Mouse (Mus musculus): ENCODE results near the gene Arhgef28.

DNA sequence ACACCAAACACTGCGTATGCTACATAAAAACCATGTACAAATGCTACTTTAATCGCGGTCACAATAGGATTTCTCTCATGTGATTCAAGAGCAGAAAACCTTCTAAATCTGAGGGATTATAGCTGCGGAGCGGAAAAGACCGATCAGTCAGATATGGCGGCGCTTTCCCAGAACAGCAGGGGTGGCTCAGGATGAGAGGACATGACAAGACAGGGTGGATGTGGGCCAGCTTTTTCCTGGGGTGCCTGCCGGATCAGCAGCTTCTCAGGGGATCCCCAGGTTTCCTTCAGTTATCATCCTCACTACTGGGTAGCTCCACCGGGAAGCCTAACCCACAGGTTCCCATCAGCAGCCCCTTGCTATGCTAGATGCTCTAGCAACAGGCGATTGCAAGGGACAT lies 204.5 kb downstream of the Arhgef28 start:
- no peak for TF ChIP-seq CTCF (IDR thresholded peaks at IDR 0.05; ENCODE audit: low read depth, low read length)
- TF ChIP-seq TAL1 (conservative IDR thresholded peaks at IDR 0.05; ENCODE audit: low read depth, low read length) = no peak
- TF ChIP-seq GATA1 (IDR thresholded peaks at IDR 0.05; ENCODE audit: borderline replicate concordance, low read length) = no peak
